Mouse (Mus musculus) limb, embryonic 14.5 days (tissue): ENCODE measurements at regions not wholly inside any gene's neighbourhood (a gene's known extent, or its start where the extent isn't known, plus 50 kb on each side); places are given as distances from the start of the nearest gene placed in this dataset.

ENCODE experiments used
- ATAC-seq: fragments of 200-750 bp; cut with Nextera tagmentation; 2 replicates; pipeline ENCODE4 v1.8.0; 2017; ENCODE audit warnings: low read depth, moderate number of reproducible peaks, moderate TSS enrichment; ENCODE audit not compliant: low FRiP score
- DNase-seq: peaks from one replicate; pipeline ENCODE4 v3.0.0-alpha.2; 2015; ENCODE audit warnings: low spot score
- H3K27ac ChIP-seq: fragments of 300-500 bp; sonication (generic); replicated peaks from 2 replicates; pipeline ENCODE4 v1.5.1; 2014; ENCODE audit warnings: low read depth, mild to moderate bottlenecking, low read length, moderate library complexity, mixed read lengths
- H3K27me3 ChIP-seq: fragments of 300-500 bp; sonication (generic); 2 replicates; pipeline ENCODE4 v1.6.1; 2014; ENCODE audit warnings: low read length, mixed read lengths; ENCODE audit not compliant: control insufficient read depth, insufficient read depth
- H3K36me3 ChIP-seq: fragments of 300-500 bp; sonication (generic); 2 replicates; pipeline ENCODE4 v1.6.1; 2014; ENCODE audit warnings: mild to moderate bottlenecking, low read length, moderate library complexity, mixed read lengths; ENCODE audit not compliant: control insufficient read depth, insufficient read depth
- H3K4me1 ChIP-seq: fragments of 300-500 bp; sonication (generic); 2 replicates; pipeline ENCODE4 v1.6.1; 2014; ENCODE audit warnings: antibody characterized with exemption, low read length, mixed read lengths; ENCODE audit not compliant: control insufficient read depth, insufficient read depth
- H3K4me2 ChIP-seq: fragments of 300-500 bp; sonication (generic); replicated peaks from 2 replicates; pipeline ENCODE4 v1.6.1; 2014; ENCODE audit warnings: low read depth, mild to moderate bottlenecking, low read length, moderate library complexity; ENCODE audit not compliant: severe bottlenecking
- H3K4me3 ChIP-seq: fragments of 300-500 bp; sonication (generic); replicated peaks from 2 replicates; pipeline ENCODE4 v1.5.1; 2014; ENCODE audit warnings: low read length
- H3K9ac ChIP-seq: fragments of 300-500 bp; sonication (generic); 2 replicates; pipeline ENCODE4 v1.6.1; 2014; ENCODE audit warnings: mild to moderate bottlenecking, low read depth, low read length, moderate library complexity; ENCODE audit not compliant: severe bottlenecking
- H3K9me3 ChIP-seq: fragments of 300-500 bp; sonication (generic); 2 replicates; pipeline ENCODE4 v1.6.1; 2016; ENCODE audit warnings: low read length; ENCODE audit not compliant: control insufficient read depth
- POLR2A ChIP-seq: fragments of 200-500 bp; IDR thresholded peaks from 2 replicates; pipeline ENCODE4 v1.8.0; 2012; ENCODE audit warnings: inconsistent platforms, mild to moderate bottlenecking, moderate library complexity, borderline replicate concordance; ENCODE audit not compliant: insufficient read depth, insufficient read length; ENCODE audit errors: extremely low read depth
- WGBS: fragments of 180-500 bp; shearing (Covaris S2); extraction: QIAGEN DNeasy Blood & Tissue Kit; methylation state at CpG from one replicate; pipeline ENCODE4 v1.1.7; 2014; 5-methylcytosine and 5-hydroxymethylcytosine counted together

GRCm38 (mm10) chr6:148517536-148518245 lies 73.5 kb upstream of the Tmtc1 start:
- Histone ChIP-seq H3K9ac (no peak overlapping the region), H3K27me3 (no peaks in the 10 kb centered on the region), H3K9me3 (no peaks in the 10 kb centered on the region), H3K36me3 (no peaks in the 10 kb centered on the region), H3K27ac (no peak overlapping the region), H3K4me1 (peaks cover 9% of the 10 kb centered on the region; the same call in 1 of the 2 replicates), H3K4me2 (no peak overlapping the region), H3K4me3 (no peak overlapping the region)
- TF ChIP-seq POLR2A: no peak
- no peak for DNase-seq
- 82% methylated on average over 2 of the region's 2 CpGs for WGBS
- no peak for ATAC-seq

DNA sequence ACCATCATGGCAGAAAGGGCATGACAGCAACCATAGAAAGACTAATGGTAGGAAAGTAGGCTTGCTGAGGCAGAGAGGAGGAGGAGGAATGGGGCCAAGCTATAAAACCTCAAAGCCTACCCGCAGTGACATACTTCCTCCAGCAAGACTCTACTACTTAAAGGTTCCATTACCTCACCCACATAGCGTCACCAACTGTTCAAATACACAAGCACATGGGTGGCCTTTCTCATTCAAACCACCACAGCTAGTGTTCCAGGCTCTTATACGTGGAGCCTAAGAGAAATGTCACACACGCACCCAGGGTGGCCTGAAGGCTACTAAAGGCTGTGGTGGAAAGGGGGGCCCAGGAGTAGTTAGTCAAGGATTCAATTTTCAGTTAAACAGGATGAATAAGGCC lies 72.5 kb upstream of the Tmtc1 start:
- no peaks in the 10 kb centered on the region for H3K9me3 ChIP-seq
- no peaks in the 10 kb centered on the region for H3K36me3 ChIP-seq
- TF ChIP-seq POLR2A: no peak
- 52% methylated on average over 4 of the region's 4 CpGs for WGBS
- H3K9ac ChIP-seq: no peak overlapping the region
- peaks cover 9% of the 10 kb centered on the region; the same call in 1 of the 2 replicates for H3K4me1 ChIP-seq
- no peak overlapping the region for H3K4me2 ChIP-seq
- no peak for ATAC-seq
- no peak overlapping the region for H3K4me3 ChIP-seq
- no peaks in the 10 kb centered on the region for H3K27me3 ChIP-seq
- no peak overlapping the region for H3K27ac ChIP-seq
- DNase-seq: no peak

DNA sequence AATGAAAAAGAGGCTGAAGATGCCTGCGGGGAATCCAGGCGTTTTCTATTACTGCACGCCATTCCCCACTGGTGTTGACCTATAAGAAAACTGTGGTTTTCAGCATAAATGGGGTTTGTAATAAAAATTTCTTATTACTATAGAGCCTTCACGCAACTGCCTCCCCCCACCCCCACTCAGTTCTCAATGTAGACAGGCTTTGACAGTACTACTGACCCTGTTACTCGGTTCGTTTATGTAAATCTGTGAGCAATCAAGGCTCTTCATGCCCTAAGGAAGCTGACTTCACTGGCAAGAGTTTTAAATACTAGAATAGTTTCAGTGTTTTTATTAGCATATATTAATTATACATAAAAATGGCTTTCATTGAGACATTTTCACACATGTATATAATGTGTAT lies 70.9 kb upstream of the Tmtc1 start:
- Histone ChIP-seq H3K9me3 (no peaks in the 10 kb centered on the region), H3K27ac (no peak overlapping the region), H3K36me3 (no peaks in the 10 kb centered on the region), H3K4me3 (no peak overlapping the region), H3K4me1 (peaks cover 9% of the 10 kb centered on the region; the same call in 1 of the 2 replicates), H3K27me3 (no peaks in the 10 kb centered on the region), H3K9ac (no peak overlapping the region), H3K4me2 (no peak overlapping the region)
- ATAC-seq (no peak), DNase-seq (no peak)
- TF ChIP-seq POLR2A: no peak
- WGBS: 54% methylated on average over 6 of the region's 6 CpGs

DNA sequence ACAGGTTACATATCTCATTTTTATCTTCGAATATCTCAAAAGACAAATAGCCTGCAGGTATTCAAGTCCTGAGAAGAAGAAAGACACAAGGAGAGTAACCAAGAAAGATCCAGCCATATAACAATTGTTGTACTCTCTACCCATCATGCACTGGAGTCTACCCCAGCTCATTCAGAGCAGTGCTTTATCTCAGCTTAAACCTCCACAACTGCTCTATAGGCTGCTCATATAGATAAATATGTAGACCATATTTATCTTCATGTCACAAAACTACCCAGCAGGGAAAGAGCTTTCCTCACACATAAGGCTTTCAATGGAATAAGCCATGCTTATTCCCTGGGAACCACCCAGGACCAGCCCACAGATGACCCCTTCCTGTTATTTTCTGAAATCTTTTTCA lies 70.5 kb upstream of the Tmtc1 start:
- TF ChIP-seq POLR2A: no peak
- Histone ChIP-seq H3K27me3 (no peaks in the 10 kb centered on the region), H3K4me3 (no peak overlapping the region), H3K36me3 (no peaks in the 10 kb centered on the region), H3K9ac (no peak overlapping the region), H3K4me2 (no peak overlapping the region), H3K27ac (no peak overlapping the region), H3K4me1 (peaks cover 9% of the 10 kb centered on the region; the same call in 1 of the 2 replicates), H3K9me3 (no peaks in the 10 kb centered on the region)
- ATAC-seq (no peak), DNase-seq (no peak)
- 76% methylated on average over 1 of the region's 1 CpGs for WGBS

DNA sequence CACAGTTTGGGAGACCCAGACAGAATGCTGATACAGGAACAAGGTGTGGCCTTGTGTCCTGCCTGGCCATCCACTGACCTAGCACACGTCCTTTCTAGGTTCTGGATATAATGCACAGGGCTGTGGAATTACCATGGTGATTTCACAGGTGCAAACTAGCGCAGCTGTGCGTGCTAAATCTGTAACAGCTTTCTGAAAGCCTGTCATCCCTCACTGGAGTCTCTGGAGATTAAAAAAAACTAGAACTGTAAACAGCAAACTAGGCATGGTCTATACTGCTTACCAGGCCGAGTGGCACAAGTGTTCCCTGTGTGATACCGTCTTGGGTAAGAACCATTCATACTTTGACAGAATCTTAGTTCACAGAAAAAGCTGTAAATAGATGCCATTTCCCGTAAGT lies 69.9 kb upstream of the Tmtc1 start:
- no peak for TF ChIP-seq POLR2A
- Histone ChIP-seq H3K4me1 (peaks cover 9% of the 10 kb centered on the region; the same call in 1 of the 2 replicates), H3K9me3 (no peaks in the 10 kb centered on the region), H3K4me2 (no peak overlapping the region), H3K9ac (no peak overlapping the region), H3K27ac (no peak overlapping the region), H3K27me3 (no peaks in the 10 kb centered on the region), H3K36me3 (no peaks in the 10 kb centered on the region), H3K4me3 (no peak overlapping the region)
- ATAC-seq (peak; percentile 66), DNase-seq (peak; percentile 20)
- 48% methylated on average over 6 of the region's 6 CpGs for WGBS

DNA sequence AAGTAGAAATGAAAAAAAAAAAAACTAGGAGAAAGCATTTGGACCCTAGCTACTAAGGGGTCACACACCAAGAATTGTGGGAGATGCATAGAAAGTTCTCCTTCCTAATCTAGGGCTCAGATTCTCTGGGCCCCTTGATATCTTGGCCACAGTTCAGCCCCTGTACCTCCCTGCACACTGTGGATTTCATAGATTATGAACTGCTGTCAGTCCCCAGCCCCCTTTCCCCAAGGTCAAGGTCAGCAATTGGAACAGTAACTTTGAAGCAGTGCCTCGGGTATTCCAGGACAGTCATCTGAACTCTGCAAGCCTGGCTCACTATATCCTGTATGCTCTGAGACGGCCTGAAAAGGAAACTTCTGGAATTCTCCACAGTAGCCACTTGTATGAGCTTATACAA lies 68.9 kb upstream of the Tmtc1 start:
- H3K4me3 ChIP-seq: no peak overlapping the region
- no peak for DNase-seq
- peaks cover 9% of the 10 kb centered on the region; the same call in 1 of the 2 replicates for H3K4me1 ChIP-seq
- no peak for TF ChIP-seq POLR2A
- H3K4me2 ChIP-seq: no peak overlapping the region
- 35% methylated on average over 2 of the region's 2 CpGs for WGBS
- H3K27ac ChIP-seq: no peak overlapping the region
- H3K9ac ChIP-seq: no peak overlapping the region
- H3K27me3 ChIP-seq: no peaks in the 10 kb centered on the region
- no peaks in the 10 kb centered on the region for H3K36me3 ChIP-seq
- peak; percentile 27; the same call in 1 of the 2 replicates for ATAC-seq
- H3K9me3 ChIP-seq: no peaks in the 10 kb centered on the region
